Mouse (Mus musculus) limb, embryonic 10.5 days (tissue): Measurements from ENCODE around the gene Ccpg1. TPM values are rescaled to one million over a fixed set of nuclear protein-coding genes. Genes with fewer than 3 reads are reported as not detected.

Source experiments
- DNase-seq: peaks from one replicate; pipeline ENCODE4 v3.0.0-alpha.2; 2017; ENCODE audit warnings: low spot score
- H3K27ac ChIP-seq: fragments of 300-500 bp; sonication (generic); 2 replicates; pipeline ENCODE4 v1.5.1; 2016; ENCODE audit warnings: mild to moderate bottlenecking
- H3K27me3 ChIP-seq: fragments of 300-500 bp; sonication (generic); 2 replicates; pipeline ENCODE4 v1.6.1; 2016; ENCODE audit warnings: low read depth, mild to moderate bottlenecking; ENCODE audit not compliant: poor library complexity, severe bottlenecking
- H3K36me3 ChIP-seq: fragments of 300-500 bp; sonication (generic); 2 replicates; pipeline ENCODE4 v1.6.1; 2016; ENCODE audit warnings: mild to moderate bottlenecking, moderate library complexity
- H3K4me1 ChIP-seq: fragments of 300-500 bp; sonication (generic); 2 replicates; pipeline ENCODE4 v1.6.1; 2016
- H3K4me3 ChIP-seq: fragments of 300-500 bp; sonication (generic); 2 replicates; pipeline ENCODE4 v1.5.1; 2016; ENCODE audit warnings: mild to moderate bottlenecking, moderate library complexity
- H3K9me3 ChIP-seq: fragments of 300-500 bp; sonication (generic); replicated peaks from 2 replicates; pipeline ENCODE4 v1.6.1; 2016; ENCODE audit warnings: mild to moderate bottlenecking
- WGBS: fragments of 180-500 bp; shearing (Covaris S2); methylation state at CpG from one replicate; pipeline ENCODE4 v1.1.7; 2016; 5-methylcytosine and 5-hydroxymethylcytosine counted together
- polyA plus RNA-seq: library from polyadenylated mRNA; unstranded; fragments of >200 nt; fragmentation: Nextera tagmentation; extraction: Ambion mirVana; gene quantifications from 2 replicates; pipeline ENCODE4 v1.2.1, GENCODE M21; 2016

Gene Ccpg1
- polyA plus RNA-seq, 1 experiment from 2014 or later = 11.3 TPM

DNA sequence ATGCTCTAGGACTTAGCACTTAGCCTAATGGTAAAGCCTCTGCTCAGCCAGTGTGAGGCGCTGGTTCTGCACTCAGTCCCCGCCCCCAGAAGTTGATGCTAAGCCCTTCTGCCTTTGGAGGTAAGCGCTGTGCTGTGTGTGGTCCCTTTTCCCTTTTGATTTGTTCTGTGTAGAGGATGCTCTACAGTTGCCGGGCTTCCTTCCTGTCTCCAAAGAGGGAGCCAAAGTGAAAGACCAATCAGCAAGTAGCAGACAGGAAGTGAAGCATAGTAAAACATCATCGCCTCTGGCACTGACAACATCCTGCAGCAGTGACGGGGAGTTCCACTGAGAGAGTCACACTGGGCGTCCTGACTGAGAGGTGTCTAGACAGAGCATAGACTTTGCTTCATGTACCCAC lies 15.4 kb upstream of the Ccpg1 start:
- H3K27ac ChIP-seq = no peak overlapping the region
- 71% methylated on average over 7 of the region's 7 CpGs for WGBS
- no peaks in the 10 kb centered on the region for H3K27me3 ChIP-seq
- H3K9me3 ChIP-seq = no peaks in the 10 kb centered on the region
- DNase-seq = no peak
- H3K4me3 ChIP-seq = no peak overlapping the region
- H3K36me3 ChIP-seq = no peaks in the 10 kb centered on the region
- H3K4me1 ChIP-seq = no peaks in the 10 kb centered on the region

DNA sequence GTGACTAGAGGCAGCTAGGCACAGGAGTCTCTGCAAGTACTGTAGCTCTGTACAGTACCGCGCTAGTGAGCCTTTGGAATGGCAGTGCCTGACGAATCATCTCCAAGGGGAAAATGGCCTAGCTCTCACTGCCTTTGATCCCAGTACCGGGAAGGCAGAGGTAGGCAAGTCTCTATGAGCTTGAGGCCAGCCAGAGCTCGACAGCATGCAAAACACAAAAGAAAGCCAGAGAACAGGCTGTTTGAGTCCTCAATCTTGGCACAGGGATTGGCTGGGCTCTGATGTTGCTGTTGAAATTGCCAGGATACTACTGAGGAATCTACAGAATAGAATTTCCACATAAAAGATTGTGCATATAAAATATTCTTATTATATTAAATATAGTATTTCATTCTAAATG lies 12.8 kb upstream of the Ccpg1 start:
- no peak for DNase-seq
- Histone ChIP-seq H3K4me1 (no peaks in the 10 kb centered on the region), H3K27me3 (no peaks in the 10 kb centered on the region), H3K9me3 (no peaks in the 10 kb centered on the region), H3K27ac (no peak overlapping the region), H3K36me3 (no peaks in the 10 kb centered on the region), H3K4me3 (no peak overlapping the region)
- 85% methylated on average over 5 of the region's 5 CpGs for WGBS

DNA sequence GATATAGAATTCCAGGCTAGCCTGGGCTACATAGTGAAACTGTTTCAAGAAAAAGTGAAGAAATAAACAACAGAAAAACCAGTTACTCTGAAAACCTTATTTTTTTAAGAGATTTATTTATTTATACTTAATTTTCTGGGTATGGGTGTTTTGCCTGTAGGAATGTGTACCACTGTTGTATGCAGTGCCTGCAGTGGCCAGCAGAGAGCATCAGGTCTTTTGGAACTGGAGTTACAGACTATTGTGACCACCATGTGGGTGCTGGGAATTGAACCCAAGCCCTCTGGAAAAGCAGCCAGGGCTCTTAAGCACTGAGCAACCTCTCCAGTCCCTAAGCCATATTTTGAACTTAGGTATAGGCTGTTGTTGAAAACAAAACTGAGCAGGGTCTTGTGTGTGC lies 12.2 kb upstream of the Ccpg1 start:
- Histone ChIP-seq H3K27me3 (no peaks in the 10 kb centered on the region), H3K9me3 (no peaks in the 10 kb centered on the region), H3K36me3 (no peaks in the 10 kb centered on the region), H3K4me1 (no peaks in the 10 kb centered on the region), H3K27ac (no peak overlapping the region), H3K4me3 (no peak overlapping the region)
- DNase-seq = no peak

DNA sequence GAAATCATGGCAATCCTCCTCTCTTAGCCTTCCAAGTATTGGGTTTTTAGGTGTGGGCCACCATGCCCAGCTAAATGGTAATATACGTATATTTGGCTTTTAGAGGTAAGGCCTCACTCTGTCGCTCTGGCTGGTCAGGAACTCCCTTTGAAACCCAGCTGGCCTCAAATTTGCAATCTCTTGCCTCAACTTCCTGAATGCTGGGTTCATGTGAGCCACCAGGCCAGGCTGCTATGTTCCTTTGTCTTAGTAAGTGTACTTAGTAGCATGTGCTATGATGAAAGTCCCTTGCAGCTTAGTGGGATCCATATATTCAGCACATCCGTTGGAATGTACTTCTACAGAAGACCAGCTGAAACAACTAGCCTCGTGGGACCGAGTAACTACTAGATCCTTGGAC lies 10.5 kb upstream of the Ccpg1 start:
- Histone ChIP-seq H3K4me1 (no peaks in the 10 kb centered on the region), H3K4me3 (no peak overlapping the region), H3K27me3 (no peaks in the 10 kb centered on the region), H3K27ac (no peak overlapping the region), H3K36me3 (no peaks in the 10 kb centered on the region), H3K9me3 (no peaks in the 10 kb centered on the region)
- DNase-seq = no peak
- 90% methylated on average over 5 of the region's 5 CpGs for WGBS

DNA sequence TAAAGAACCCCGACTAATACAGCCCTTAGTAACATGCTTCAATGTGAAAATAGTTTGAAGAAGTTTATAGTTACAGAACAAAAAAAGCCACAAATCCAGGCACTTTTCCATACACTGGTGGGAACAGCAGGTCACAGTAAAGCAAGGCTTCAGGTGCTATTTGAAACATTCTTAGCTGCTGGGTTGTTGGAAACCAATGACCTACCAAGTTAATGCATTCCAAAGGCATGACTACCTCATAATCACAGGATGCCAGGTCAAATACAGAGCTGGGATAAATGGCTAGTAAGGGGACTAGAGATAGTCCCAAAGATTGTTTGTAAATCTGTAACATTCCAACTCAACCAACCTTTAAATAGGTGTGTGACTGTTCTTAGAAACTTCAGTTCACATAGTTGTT lies 10.0 kb upstream of the Ccpg1 start:
- Histone ChIP-seq H3K27ac (no peak overlapping the region), H3K4me1 (no peaks in the 10 kb centered on the region), H3K36me3 (no peaks in the 10 kb centered on the region), H3K27me3 (no peaks in the 10 kb centered on the region), H3K4me3 (no peak overlapping the region), H3K9me3 (no peaks in the 10 kb centered on the region)
- no peak for DNase-seq
- 97% methylated on average over 1 of the region's 1 CpGs for WGBS

DNA sequence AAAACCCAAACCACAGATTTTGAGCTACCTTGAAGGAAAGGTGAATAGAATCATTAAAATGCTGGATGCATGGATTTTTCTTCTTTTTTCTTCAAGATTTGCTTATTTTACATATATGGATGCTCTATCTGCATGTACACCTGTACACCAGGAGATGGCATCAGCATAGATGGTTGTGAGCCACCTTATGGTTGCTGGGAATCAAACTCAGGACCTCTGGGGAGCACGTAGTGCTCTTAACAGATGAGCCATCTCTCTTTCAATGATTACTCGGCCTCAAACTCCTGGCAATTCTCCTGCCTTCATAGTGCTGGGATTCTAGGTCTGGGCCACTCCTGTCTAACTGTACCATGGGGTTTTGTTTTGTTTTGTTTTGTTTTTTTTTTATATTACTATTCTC lies 2.2 kb upstream of the Ccpg1 start:
- no peak for DNase-seq
- WGBS = 69% methylated on average over 2 of the region's 2 CpGs
- peaks cover 6% of the 10 kb centered on the region; the same call in 1 of the 2 replicates for H3K27me3 ChIP-seq
- no peak overlapping the region for H3K27ac ChIP-seq
- no peaks in the 10 kb centered on the region for H3K36me3 ChIP-seq
- H3K9me3 ChIP-seq = no peaks in the 10 kb centered on the region
- H3K4me3 ChIP-seq = no peak overlapping the region
- peaks cover 15% of the 10 kb centered on the region for H3K4me1 ChIP-seq

DNA sequence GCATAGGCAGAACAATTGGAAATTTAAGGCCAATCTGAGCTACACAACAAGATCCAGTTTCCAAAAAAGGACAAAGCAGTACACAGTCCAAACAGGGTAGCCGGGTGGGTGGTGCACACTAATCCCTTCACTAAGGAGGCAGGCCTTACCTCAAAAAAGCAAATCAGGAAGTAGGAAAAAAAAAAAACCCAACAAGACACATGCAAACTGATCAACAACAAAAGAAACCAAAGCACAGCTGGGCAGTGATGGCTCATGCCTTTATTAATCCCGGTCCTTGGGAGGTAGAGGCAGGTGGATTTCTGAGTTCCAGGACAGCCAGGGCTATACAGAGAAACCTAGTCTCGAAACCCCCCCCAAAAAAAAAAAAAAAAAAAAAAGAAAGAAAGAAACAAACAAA lies 2.5 kb downstream of the Ccpg1 start:
- H3K27ac ChIP-seq = no peak overlapping the region
- H3K4me3 ChIP-seq = no peak overlapping the region
- 80% methylated on average over 3 of the region's 3 CpGs for WGBS
- H3K27me3 ChIP-seq = peaks cover 6% of the 10 kb centered on the region; the same call in 1 of the 2 replicates
- peaks cover 15% of the 10 kb centered on the region for H3K4me1 ChIP-seq
- no peak for DNase-seq
- no peaks in the 10 kb centered on the region for H3K9me3 ChIP-seq
- no peaks in the 10 kb centered on the region for H3K36me3 ChIP-seq

DNA sequence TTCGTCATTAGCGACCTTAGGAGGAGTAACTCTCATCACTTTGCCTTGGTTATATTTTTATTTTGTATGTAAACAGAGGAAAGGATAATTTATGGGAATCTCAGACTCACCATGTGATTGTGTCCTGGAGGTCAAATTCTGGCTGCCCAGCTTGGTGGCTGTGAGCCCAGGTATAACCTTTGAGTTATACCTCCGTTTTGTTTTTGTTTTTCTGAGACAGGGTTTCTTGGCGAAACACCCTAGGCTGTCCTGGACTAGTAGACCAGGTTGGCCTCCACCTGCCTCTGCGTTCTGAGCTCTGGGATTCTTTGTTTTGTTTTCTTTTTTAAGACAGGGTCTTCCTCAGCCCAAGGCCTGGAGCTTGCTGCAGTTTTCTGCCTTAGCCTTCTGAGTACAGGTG lies 3.5 kb downstream of the Ccpg1 start:
- no peak for DNase-seq
- Histone ChIP-seq H3K36me3 (no peaks in the 10 kb centered on the region), H3K4me1 (peaks cover 15% of the 10 kb centered on the region), H3K9me3 (no peaks in the 10 kb centered on the region), H3K4me3 (no peak overlapping the region), H3K27ac (no peak overlapping the region), H3K27me3 (peaks cover 6% of the 10 kb centered on the region; the same call in 1 of the 2 replicates)
- WGBS = 90% methylated on average over 5 of the region's 5 CpGs

DNA sequence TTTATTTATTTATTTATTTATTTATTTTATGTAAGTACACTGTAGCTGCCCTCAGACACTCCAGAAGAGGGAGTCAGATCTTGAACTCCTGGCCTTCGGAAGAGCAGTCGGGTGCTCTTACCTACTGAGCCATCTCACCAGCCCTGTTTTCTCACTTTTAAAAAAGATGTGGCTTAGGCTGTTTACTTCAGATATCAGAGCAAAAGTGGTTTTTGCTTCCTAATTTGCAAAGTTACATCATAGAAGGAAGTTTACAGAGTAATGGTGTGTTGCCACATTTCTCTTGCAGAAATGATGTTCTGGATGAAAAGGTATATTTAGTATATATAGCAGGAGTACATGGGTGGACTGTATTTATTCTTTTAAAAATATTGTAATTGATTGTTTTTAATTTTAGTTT lies 6.2 kb downstream of the Ccpg1 start:
- H3K27me3 ChIP-seq = peaks cover 5% of the 10 kb centered on the region; the same call in 1 of the 2 replicates
- H3K36me3 ChIP-seq = no peaks in the 10 kb centered on the region
- DNase-seq = no peak
- H3K9me3 ChIP-seq = no peaks in the 10 kb centered on the region
- WGBS = 96% methylated on average over 2 of the region's 2 CpGs
- H3K4me3 ChIP-seq = no peak overlapping the region
- H3K27ac ChIP-seq = no peak overlapping the region
- H3K4me1 ChIP-seq = no peaks in the 10 kb centered on the region

DNA sequence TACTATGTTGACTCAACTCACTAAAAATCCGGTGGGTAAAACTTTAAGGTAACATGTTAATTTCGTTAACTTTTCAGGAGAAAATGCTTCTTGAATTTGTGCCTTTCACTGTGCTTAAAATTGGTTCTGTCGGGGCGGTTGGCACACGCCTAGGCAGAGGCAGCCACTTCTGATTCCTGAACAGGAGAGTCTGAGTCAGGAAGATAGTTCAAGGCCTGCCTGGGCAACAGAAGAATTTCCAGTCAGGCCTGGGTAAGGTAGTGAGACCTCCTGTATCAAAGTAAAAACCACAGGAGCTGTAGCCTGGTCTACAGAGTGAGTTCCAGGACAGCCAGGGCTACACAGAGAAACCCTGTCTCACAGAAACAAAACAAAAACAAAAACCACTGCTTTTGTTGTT lies 7.3 kb downstream of the Ccpg1 start:
- no peaks in the 10 kb centered on the region for H3K27me3 ChIP-seq
- H3K4me3 ChIP-seq = no peak overlapping the region
- no peaks in the 10 kb centered on the region; the same call in 1 of the 2 replicates for H3K4me1 ChIP-seq
- no peaks in the 10 kb centered on the region for H3K36me3 ChIP-seq
- no peak overlapping the region for H3K27ac ChIP-seq
- H3K9me3 ChIP-seq = no peaks in the 10 kb centered on the region
- no peak for DNase-seq
- 92% methylated on average over 5 of the region's 5 CpGs for WGBS

DNA sequence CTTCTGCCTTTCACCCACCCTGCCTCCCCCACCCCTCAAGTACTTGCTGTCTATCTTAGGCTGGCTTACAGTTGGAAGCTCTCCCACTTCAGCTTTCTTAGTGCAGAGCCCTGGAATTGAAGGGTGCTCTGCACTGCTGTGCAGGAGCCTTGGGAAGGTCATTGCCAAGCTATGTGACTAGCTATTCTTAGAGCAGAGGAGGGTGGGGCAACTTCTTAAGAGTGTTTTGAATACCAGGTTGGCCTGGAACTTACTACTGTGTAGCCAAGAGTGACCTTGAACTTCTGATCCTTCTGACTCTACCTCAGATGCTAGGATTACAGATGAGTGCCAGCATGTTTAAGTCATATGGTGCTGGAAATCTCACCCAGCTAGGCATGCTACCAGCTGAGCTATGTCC lies 10.9 kb downstream of the Ccpg1 start:
- no peak overlapping the region for H3K27ac ChIP-seq
- no peaks in the 10 kb centered on the region for H3K27me3 ChIP-seq
- no peaks in the 10 kb centered on the region for H3K36me3 ChIP-seq
- no peaks in the 10 kb centered on the region for H3K9me3 ChIP-seq
- no peak overlapping the region for H3K4me3 ChIP-seq
- no peak for DNase-seq
- no peaks in the 10 kb centered on the region; the same call in 1 of the 2 replicates for H3K4me1 ChIP-seq

DNA sequence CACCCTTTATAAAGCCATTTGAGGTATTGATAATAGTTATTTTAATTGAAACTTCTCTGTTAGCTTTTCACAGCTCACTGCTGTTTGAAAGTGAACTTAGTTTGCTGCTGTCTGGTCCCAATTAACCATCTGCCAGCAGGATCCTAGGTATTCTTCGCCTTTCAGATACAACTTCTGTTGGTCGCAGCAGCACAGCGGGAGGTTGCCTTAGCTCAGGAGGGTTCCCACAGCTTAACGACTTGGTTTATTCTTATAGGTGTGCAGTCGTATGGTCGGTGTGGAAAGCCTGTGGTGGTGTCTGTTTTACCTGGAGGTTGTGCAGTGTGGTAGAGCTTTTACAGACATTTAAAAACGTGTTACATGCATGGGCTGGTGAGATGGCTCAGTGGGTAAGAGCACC lies 11.6 kb downstream of the Ccpg1 start:
- no peak overlapping the region for H3K27ac ChIP-seq
- no peaks in the 10 kb centered on the region for H3K36me3 ChIP-seq
- no peaks in the 10 kb centered on the region; the same call in 1 of the 2 replicates for H3K4me1 ChIP-seq
- H3K9me3 ChIP-seq = no peaks in the 10 kb centered on the region
- DNase-seq = no peak
- no peaks in the 10 kb centered on the region for H3K27me3 ChIP-seq
- WGBS = 64% methylated on average over 7 of the region's 7 CpGs
- H3K4me3 ChIP-seq = no peak overlapping the region

DNA sequence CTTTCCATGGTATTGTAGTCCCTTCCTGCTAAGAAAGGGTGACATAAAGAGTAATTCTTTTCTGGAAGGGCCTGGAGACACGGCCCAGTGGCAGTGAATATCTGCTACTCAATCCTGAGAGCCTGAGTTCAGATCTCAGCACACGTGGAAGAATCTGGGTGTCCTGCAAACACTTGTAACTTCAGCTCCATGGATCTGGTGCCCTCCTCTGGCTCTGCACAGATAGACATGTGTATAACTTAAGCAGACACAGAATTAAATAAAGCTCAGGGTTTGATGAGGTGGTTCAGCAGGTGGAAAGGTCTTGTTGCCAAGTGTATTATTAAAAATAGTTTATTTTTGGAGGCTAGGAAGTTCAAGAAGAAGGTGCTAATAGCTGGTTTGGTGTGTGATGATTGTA lies 15.3 kb downstream of the Ccpg1 start:
- Histone ChIP-seq H3K9me3 (no peaks in the 10 kb centered on the region), H3K36me3 (no peaks in the 10 kb centered on the region), H3K4me3 (no peak overlapping the region), H3K4me1 (no peaks in the 10 kb centered on the region; the same call in 1 of the 2 replicates), H3K27me3 (no peaks in the 10 kb centered on the region), H3K27ac (no peak overlapping the region)
- 81% methylated on average over 2 of the region's 2 CpGs for WGBS
- no peak for DNase-seq

DNA sequence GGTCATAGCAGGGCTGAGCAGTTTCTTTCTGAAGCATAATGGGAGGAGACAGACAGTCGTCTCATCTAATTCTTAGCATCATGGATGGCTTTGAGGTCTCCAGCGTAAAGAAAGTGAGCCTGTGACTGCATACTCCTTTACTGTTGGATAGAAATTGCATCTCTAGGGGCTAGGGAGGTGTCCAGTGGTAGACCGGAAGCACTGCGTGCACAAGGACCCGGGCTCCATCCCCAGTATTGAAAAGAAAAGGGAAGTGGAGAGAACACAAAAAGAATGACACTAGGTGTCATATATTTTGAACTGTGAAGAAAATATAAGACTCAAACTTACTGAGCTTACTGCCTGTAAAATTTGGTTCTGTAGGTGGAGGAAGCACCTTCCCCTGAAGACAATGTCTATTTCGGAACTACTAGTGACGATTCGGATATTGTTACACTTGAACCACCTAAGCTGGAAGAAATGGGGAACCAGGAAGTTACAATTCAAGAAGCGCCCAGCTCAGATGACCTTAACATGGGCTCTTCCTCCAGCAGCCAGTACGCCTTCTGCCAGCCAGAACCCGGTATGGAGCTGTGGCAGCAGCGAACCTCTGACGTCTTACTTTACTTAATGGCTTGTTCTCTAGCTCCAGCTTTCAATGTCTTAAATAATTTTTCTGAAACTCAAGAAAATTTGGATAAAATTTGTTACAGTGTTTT lies 16.2 kb downstream of the Ccpg1 start:
- WGBS = 88% methylated on average over 13 of the region's 13 CpGs
- no peak overlapping the region for H3K27ac ChIP-seq
- no peaks in the 10 kb centered on the region for H3K27me3 ChIP-seq
- no peak for DNase-seq
- H3K36me3 ChIP-seq = 0 out of 2 replicates have a peak, but pooled peaks cover 2% of the 10 kb centered on the region
- no peaks in the 10 kb centered on the region; the same call in 1 of the 2 replicates for H3K4me1 ChIP-seq
- H3K9me3 ChIP-seq = no peaks in the 10 kb centered on the region
- no peak overlapping the region for H3K4me3 ChIP-seq
